Comparison of ENCODE assay signal across 27 mouse cellular contexts in genomic region chr6:84419281-84419680, GRCm38 (mm10).
A peak's percentile ranks its signal among the peaks of the same experiment; 100 is the strongest.
DNase-seq lines count a peak whose midpoint lies in the region; ATAC-seq and TF ChIP-seq lines count a peak whose summit lies in the region.
"Had no signal": no experiment of that assay in that cellular context is flagged by ENCODE, and none has a peak within 500 bp of the region (broad histone marks: within the 10 kb centered on the region; RNA-seq: fewer than 3 reads in every experiment).

No protein-coding gene starts in this region.

- no peak overlapping the region for H3K4me3 ChIP-seq in lung, postnatal 0 days (ENCODE audit: low read depth, low read length)
- H3K4me3 ChIP-seq in limb, embryonic 10.5 days, result no peak overlapping the region
- H3K4me3 ChIP-seq: erythroblast, embryonic 14.5 days; forebrain, embryonic 12.5 days; hindbrain, embryonic 13.5 days; limb, embryonic 13.5 days; neural tube, embryonic 12.5 days had no signal

- DNase-seq in lung, postnatal 0 days (ENCODE audit: low spot score), result peak; percentile 14
- no peak for DNase-seq in lung, postnatal 36 days
- peak; percentile 32 for DNase-seq in NIH3T3 (ENCODE audit: low read depth)
- DNase-seq in limb, embryonic 10.5 days (ENCODE audit: low spot score), result no peak
- DNase-seq in thymus, postnatal 0 days (ENCODE audit: low spot score), result no peak
- DNase-seq in right cerebral cortex, adult 2 months (ENCODE audit: low spot score in 2 of 2), result no peak
- DNase-seq: adrenal gland, adult 8-10 months; cerebellum, adult 2 months; forebrain, postnatal 0 days; gastrocnemius, postnatal 10 days; heart, adult 18-20 months; heart, postnatal 4 days; kidney, adult 8-10 months; kidney, postnatal 14 days; right cerebral cortex, adult 18-20 months had no signal

- no peaks in the 10 kb centered on the region for H3K36me3 ChIP-seq in lung, postnatal 0 days (ENCODE audit: insufficient read depth, low read length)
- H3K36me3 ChIP-seq in limb, embryonic 10.5 days, result no peaks in the 10 kb centered on the region
- H3K36me3 ChIP-seq: forebrain, embryonic 12.5 days; hindbrain, embryonic 13.5 days; limb, embryonic 13.5 days; neural tube, embryonic 12.5 days had no signal

- peaks cover 3% of the 10 kb centered on the region; the same call in 1 of the 2 replicates for H3K4me1 ChIP-seq in lung, postnatal 0 days (ENCODE audit: insufficient read depth, low read depth, low read length)
- peaks cover 44% of the 10 kb centered on the region for H3K4me1 ChIP-seq in limb, embryonic 10.5 days
- H3K4me1 ChIP-seq: forebrain, embryonic 12.5 days had no signal

- ATAC-seq in lung, postnatal 0 days, result no peak
- ATAC-seq: activated CD4-positive, CD25-positive, alpha-beta regulatory T cell, adult 4 months; forebrain, postnatal 0 days; intestine, embryonic 16.5 days; midbrain, embryonic 16.5 days had no signal

- no peak overlapping the region for H3K4me2 ChIP-seq in lung, postnatal 0 days (replicated peaks; ENCODE audit: low read depth, low read length)
- H3K4me2 ChIP-seq: forebrain, embryonic 12.5 days; heart, embryonic 11.5 days; hindbrain, embryonic 13.5 days; limb, embryonic 13.5 days; midbrain, embryonic 11.5 days; neural tube, embryonic 12.5 days had no signal

- H3K27me3 ChIP-seq in lung, postnatal 0 days (replicated peaks; ENCODE audit: insufficient read depth, low read length), result no peaks in the 10 kb centered on the region
- peaks cover 51% of the 10 kb centered on the region for H3K27me3 ChIP-seq in limb, embryonic 10.5 days (ENCODE audit: low read depth, poor library complexity, severe bottlenecking)
- H3K27me3 ChIP-seq: forebrain, embryonic 12.5 days; hindbrain, embryonic 13.5 days; neural tube, embryonic 12.5 days had no signal

- H3K27ac ChIP-seq in lung, postnatal 0 days (ENCODE audit: low read length), result no peak overlapping the region
- H3K27ac ChIP-seq in limb, embryonic 10.5 days, result 0 out of 2 replicates have a peak overlapping the region, but pooled peaks have one; percentile 19
- H3K27ac ChIP-seq: forebrain, embryonic 12.5 days; hindbrain, embryonic 13.5 days; limb, embryonic 13.5 days; liver, embryonic 14.5 days; macrophage; neural tube, embryonic 12.5 days had no signal

- no peaks in the 10 kb centered on the region for H3K9me3 ChIP-seq in lung, postnatal 0 days (ENCODE audit: low read length)
- no peaks in the 10 kb centered on the region for H3K9me3 ChIP-seq in limb, embryonic 10.5 days (replicated peaks)
- H3K9me3 ChIP-seq: forebrain, embryonic 12.5 days; hindbrain, embryonic 13.5 days; limb, embryonic 13.5 days; neural tube, embryonic 12.5 days had no signal

- TF ChIP-seq CTCF in lung, postnatal 0 days (IDR thresholded peaks at IDR 0.05), result no peak

- TF ChIP-seq EP300 in lung, postnatal 0 days (IDR thresholded peaks at IDR 0.05), result no peak

- H3K9ac ChIP-seq in lung, postnatal 0 days (replicated peaks; ENCODE audit: low read depth), result no peak overlapping the region
- H3K9ac ChIP-seq: forebrain, embryonic 12.5 days; forebrain, postnatal 0 days; hindbrain, embryonic 13.5 days; limb, embryonic 13.5 days; liver, embryonic 14.5 days; neural tube, embryonic 12.5 days had no signal

- 49% methylated on average over 2 of the region's 2 CpGs for WGBS in lung, postnatal 0 days
- WGBS in limb, embryonic 10.5 days, result 62% methylated on average over 2 of the region's 2 CpGs

Comparison
In these comparisons a context has a peak if more than half of its experiments do, and no peak if none do; other contexts are left out.
1. DNase-seq: peak in lung, postnatal 0 days (single experiment) and NIH3T3 (single experiment); none in lung, postnatal 36 days (single experiment), limb, embryonic 10.5 days (single experiment), thymus, postnatal 0 days (single experiment) and right cerebral cortex, adult 2 months (0 of 2).